Mouse (Mus musculus) mouse embryonic stem cell (cell line): Measurements from ENCODE around the gene Eqtn.

Experiments
- in situ Hi-C, 2 experiments: fragments of 300-500 bp; cut with MboI; formaldehyde crosslinking; loops; 1 replicate in 1 of 2; 3 replicates in 1 of 2; pipeline ENCODE4 v1.14.3; 2019 to 2020; ENCODE audit warnings: low sequenced_read_pairs in 2 of 2, low pct_unique_long_range_greater_than_20kb in 1 of 2, mixed read lengths in 1 of 2; ENCODE audit not compliant: unreplicated experiment in 1 of 2

Gene Eqtn

DNA sequence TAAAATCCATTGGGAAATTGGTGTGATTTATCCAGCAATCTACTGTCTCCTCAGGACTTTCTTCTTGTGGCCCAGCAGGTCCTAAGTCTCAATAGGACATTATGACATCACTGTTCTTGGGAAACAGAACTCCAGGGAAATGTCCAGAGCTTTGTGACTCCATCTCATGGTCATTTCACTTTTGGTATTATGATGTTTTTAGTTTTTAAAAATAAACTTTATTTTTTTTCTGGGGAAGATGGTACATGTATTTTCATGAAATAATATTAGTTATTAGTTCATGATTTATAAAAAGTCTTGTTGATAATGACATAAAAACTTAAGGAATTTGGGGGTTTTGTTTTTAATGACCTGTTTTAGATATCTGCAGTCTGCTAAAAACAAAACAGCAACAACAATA, at the start of gene Eqtn:
Gene Eqtn, minus strand, starts transcription at position 101 of the 400 bp plus-strand sequence.
- in situ Hi-C loops = no loop called here

DNA sequence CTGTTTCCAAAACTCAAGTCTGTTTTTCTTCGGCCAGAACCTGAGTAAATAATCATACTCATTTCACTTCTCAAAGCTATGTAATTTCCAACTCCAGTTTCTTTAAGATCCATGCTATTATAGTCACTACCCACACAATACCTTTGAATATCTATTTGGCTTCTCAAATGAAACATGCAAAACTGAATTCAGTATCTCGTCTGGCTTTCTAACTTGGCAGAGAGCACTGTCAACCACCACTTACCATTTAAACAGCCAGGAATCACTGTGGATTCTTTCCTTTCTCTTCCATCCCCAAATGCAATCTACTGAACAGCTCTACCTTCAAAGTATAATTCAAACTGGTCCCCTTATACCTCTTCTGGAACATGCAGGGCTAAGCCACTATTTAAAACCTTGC, 44.7 kb upstream of the Eqtn start:
- in situ Hi-C loops = no loop called here

DNA sequence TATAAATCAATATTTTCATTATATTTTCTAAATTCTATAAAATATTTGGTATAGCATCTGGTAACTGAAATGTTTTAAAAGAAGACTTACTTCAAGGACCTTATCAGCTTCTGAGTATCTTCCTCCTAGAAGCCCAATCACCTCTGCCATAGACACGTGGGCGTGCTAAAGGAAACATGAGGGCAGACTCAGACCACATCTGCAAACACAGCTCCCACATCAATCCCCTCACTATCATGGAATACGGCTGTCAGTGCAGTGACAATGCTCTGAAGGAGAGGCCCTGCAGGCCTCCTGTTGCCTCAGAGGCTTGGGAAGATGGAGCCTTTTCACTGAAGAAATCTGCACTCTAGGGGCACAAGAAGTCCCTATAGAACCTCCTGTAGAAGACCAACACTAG, 24.1 kb upstream of the Eqtn start:
- in situ Hi-C loops = no loop called here

DNA sequence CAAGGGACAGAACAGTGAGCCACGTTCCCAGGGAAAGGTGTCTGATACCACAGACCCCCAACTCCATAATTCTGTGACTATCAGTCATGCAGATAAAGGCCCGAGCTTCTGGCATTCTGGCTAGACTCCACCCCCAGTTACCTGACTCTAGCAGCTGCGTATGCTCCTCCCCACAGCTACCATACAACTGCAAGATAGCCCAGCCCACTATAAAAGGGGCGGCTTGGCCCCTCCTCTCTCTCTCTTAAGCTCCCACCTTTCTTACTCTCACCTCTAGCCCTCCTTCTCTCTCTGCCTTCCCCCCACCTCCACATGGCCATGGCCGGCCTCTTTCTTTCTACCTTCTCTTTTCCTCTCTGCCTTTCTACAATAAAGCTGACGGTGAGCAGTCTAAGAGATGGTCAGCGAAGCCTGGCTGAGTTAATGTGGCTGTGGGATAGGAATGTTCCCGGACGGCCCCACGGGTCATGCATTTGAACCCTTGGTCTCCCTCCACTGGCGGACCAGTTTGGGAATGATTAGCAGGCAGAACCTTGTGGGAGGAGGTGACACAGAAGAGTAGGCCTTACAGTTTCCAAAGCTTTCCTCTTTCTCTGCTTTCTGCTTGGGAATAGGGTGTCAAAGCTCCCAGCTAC, 12.7 kb upstream of the Eqtn start:
- in situ Hi-C loops = no loop called here

DNA sequence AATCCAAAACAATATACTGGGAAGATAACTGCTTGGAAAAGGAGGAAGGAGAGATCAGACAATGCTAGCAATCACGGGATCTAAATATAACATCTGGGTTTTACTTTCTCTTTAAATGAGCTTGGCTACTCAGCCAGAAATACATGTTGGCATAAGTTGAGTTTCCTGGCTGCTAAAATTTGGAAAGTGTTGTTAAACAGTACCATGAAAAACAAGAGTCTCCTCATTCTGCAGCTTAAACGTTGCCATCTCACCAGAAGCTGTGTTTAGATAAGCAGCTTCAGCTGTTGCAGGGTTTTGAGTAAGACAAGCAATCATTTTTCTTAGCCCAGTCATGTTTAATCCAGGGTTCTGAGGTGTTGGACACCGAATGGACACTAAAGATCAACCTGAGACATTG, 26.9 kb downstream of the Eqtn start:
- in situ Hi-C loops = loop anchor here (10.0 to 25.0 kb wide), 2 partner anchors 214 to 237 kb away; no protein-coding TSS in a partner anchor

DNA sequence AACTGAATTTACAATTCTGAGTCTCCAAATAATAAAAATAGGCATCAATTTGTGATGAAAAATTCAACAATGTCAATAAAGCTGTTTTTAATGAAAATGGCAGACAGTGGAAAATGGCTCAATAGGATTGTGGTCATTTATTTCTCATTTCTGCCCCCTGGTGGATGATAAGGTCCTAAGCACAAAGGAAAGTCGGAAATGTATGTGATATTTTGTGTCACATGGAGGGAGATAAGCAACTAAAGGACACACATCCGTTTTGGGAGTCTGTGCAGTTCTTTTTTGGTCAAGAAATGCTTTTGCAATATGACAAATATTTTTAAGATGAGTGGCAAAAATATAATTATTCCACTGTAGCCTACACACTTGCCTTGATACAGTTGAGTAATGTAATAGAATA, 27.9 kb downstream of the Eqtn start:
- in situ Hi-C loops = loop anchor here (10.0 to 25.0 kb wide), 2 partner anchors 213 to 236 kb away; no protein-coding TSS in a partner anchor
